Mouse (Mus musculus) bone marrow, adult 2 months (tissue): ENCODE results near the gene Gm28043.

ENCODE experiments used
- CTCF ChIP-seq: fragments of 200-500 bp; IDR thresholded peaks from 2 replicates; pipeline ENCODE4 v1.5.1; 2011; ENCODE audit warnings: low read length, control low read depth; ENCODE audit not compliant: control insufficient read depth, insufficient read depth
- POLR2A ChIP-seq: fragments of 200-500 bp; IDR thresholded peaks from 2 replicates; pipeline ENCODE4 v1.6.1; 2011; ENCODE audit warnings: low read depth, mild to moderate bottlenecking, control low read depth, low read length, borderline replicate concordance; ENCODE audit not compliant: control insufficient read depth

DNA sequence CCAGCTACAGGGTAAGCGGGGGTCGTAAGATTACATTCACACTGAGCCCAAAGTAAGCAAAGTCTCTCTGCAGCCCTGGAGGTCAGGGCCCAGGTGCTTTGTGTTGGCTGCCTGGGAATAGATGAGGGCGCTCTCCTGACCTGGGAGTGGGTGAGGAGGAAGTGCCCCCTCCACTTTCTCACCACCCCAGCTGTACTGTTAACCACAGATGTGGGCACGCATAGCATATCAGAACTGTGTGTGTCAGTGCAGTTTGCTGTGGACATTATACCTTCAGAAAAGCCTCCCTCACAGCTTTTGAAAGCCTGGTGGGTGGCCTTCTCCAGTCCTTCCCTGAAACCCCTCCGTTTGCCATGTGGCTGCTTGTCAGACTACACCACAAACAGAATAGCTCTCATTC, 30.4 kb upstream of the Gm28043 start:
- TF ChIP-seq CTCF (no peak), POLR2A (no peak)
